Mouse (Mus musculus): Measurements from ENCODE around the gene Reg1. TPM values are rescaled to one million over a fixed set of nuclear protein-coding genes. Genes with fewer than 3 reads are reported as not detected.

Reg1 gene
- polyA plus RNA-seq, 1 experiment, result not detected

DNA sequence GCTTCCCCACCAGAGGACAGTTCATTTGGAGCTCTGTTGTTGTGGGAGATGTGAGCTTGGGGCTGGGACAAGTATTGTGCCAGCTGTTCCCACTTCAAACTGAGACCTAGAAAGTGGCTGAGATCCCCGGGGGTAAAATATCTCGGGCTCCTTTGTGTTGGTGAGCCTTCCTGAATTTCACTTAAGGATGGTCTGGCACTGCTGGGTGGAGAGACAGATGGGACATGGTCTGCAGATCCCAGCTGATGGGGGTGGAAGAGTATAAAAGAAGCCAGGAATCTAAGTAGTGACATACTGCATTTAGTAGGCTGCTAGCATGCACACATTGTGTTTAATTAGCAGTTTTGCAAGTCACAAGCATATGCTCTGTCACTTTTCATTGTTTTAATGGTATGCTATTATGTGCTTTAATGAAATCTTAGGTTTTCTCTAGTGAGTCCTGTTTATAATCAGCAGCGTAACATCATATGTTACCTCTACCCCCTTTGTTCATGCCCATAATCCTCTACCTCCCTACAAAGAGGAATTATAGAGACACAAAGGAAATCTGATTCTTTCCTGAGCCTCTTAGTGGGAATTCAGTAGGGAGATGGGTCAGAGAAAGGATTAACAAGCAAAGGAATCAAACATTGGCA, 37.8 kb downstream of the Reg1 start:
- Histone ChIP-seq H3K4me3 (no peak overlapping the region), H3K27me3 (ENCODE audit: control insufficient read depth, insufficient read depth, insufficient read length) (no peaks in the 10 kb centered on the region), H3K79me2 (ENCODE audit: control insufficient read depth, insufficient read depth) (no peaks in the 10 kb centered on the region), H3ac (ENCODE audit: control insufficient read depth, insufficient read length) (no peak overlapping the region), H3K36me3 (ENCODE audit: control insufficient read depth, insufficient read depth) (no peaks in the 10 kb centered on the region), H3K4me2 (ENCODE audit: low read depth) (no peak overlapping the region)
- TF ChIP-seq MAX (IDR thresholded peaks at IDR 0.05; ENCODE audit: low read depth), result no peak
- TF ChIP-seq SRF (IDR thresholded peaks at IDR 0.05; ENCODE audit: control insufficient read depth, insufficient read length, low read depth), result no peak
- no peak for TF ChIP-seq CEBPB (IDR thresholded peaks at IDR 0.05; ENCODE audit: insufficient read depth, poor library complexity, severe bottlenecking)
- TF ChIP-seq REST (IDR thresholded peaks at IDR 0.05; ENCODE audit: insufficient read depth, insufficient read length), result no peak
- no peak for TF ChIP-seq POLR2A (IDR thresholded peaks at IDR 0.05; ENCODE audit: insufficient read length, low read depth)

DNA sequence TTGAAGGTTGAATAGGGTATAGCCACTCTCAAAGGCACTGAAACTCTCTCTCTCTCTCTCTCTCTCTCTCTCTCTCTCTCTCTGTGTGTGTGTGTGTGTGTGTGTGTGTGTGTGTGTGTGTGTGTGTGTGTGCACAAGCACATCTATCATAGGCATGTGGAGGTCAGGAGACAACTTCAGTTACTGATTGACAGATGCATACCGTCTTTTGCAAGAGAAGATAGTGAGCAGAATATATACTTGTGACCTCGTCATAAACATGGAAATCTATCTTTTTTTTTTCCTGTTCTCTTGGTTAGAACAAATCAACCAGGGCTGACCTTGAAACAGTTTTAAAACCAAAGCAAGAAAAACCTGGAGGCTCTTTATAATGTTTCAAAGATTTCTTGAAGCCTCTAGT, 39.8 kb downstream of the Reg1 start:
- no peaks in the 10 kb centered on the region for H3K36me3 ChIP-seq (ENCODE audit: control insufficient read depth, insufficient read depth)
- no peak overlapping the region for H3ac ChIP-seq (ENCODE audit: control insufficient read depth, insufficient read length)
- no peak overlapping the region for H3K4me2 ChIP-seq (ENCODE audit: low read depth)
- H3K79me2 ChIP-seq (ENCODE audit: control insufficient read depth, insufficient read depth), result no peaks in the 10 kb centered on the region
- TF ChIP-seq MYOG (IDR thresholded peaks at IDR 0.05; ENCODE audit: control insufficient read depth in 1 of 3, insufficient read depth in 1 of 3, insufficient read length in 2 of 3, low read depth in 2 of 3) (no peak), E2F4 (IDR thresholded peaks at IDR 0.05; ENCODE audit: insufficient read depth) (no peak), REST (IDR thresholded peaks at IDR 0.05; ENCODE audit: insufficient read depth, insufficient read length) (no peak), CEBPB (IDR thresholded peaks at IDR 0.05; ENCODE audit: insufficient read depth, poor library complexity, severe bottlenecking) (no peak), MYOD1 (IDR thresholded peaks at IDR 0.05; ENCODE audit: control insufficient read depth in 1 of 3, insufficient read length in 2 of 3, low read depth in 2 of 3) (no peak), SRF (IDR thresholded peaks at IDR 0.05; ENCODE audit: control insufficient read depth, insufficient read length, low read depth) (no peak), POLR2A (IDR thresholded peaks at IDR 0.05; ENCODE audit: insufficient read length, low read depth) (no peak), USF1 (IDR thresholded peaks at IDR 0.05; ENCODE audit: low read depth) (no peak), TCF12 (IDR thresholded peaks at IDR 0.05; ENCODE audit: insufficient read depth, poor library complexity, severe bottlenecking) (no peak), TCF3 (IDR thresholded peaks at IDR 0.05; ENCODE audit: insufficient read length, low read depth) (no peak)
- no peak overlapping the region for H3K4me3 ChIP-seq
- H3K27me3 ChIP-seq (ENCODE audit: control insufficient read depth, insufficient read depth, insufficient read length), result no peaks in the 10 kb centered on the region

DNA sequence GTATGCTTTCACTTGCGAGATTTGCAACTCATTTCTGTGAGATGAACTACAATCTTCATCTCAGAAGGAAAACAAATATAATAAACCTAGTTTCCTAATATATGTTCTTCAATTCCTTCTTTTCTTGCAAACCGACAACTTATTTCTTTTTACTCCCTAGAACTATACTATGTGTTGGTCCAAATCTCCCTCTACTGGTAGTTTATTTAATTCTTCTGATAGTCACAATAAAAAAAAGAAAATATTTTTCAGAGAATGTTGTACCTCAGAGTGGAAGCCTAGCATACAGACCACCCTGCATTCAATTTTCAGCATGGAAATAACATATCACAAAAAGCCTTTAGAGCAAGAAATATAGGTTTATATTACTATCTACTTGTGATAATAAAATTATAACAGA, 40.8 kb downstream of the Reg1 start:
- Histone ChIP-seq H3K4me2 (ENCODE audit: low read depth) (no peak overlapping the region), H3K27me3 (ENCODE audit: control insufficient read depth, insufficient read depth, insufficient read length) (no peaks in the 10 kb centered on the region), H3K4me3 (no peak overlapping the region), H3ac (ENCODE audit: control insufficient read depth, insufficient read length) (no peak overlapping the region), H3K79me2 (ENCODE audit: control insufficient read depth, insufficient read depth) (no peaks in the 10 kb centered on the region), H3K36me3 (ENCODE audit: control insufficient read depth, insufficient read depth) (no peaks in the 10 kb centered on the region)
- TF ChIP-seq CEBPB (IDR thresholded peaks at IDR 0.05; ENCODE audit: insufficient read depth, poor library complexity, severe bottlenecking) (no peak), USF1 (IDR thresholded peaks at IDR 0.05; ENCODE audit: low read depth) (no peak), SRF (IDR thresholded peaks at IDR 0.05; ENCODE audit: control insufficient read depth, insufficient read length, low read depth) (no peak), MYOD1 (IDR thresholded peaks at IDR 0.05; ENCODE audit: control insufficient read depth in 1 of 3, insufficient read length in 2 of 3, low read depth in 2 of 3) (no peak), REST (IDR thresholded peaks at IDR 0.05; ENCODE audit: insufficient read depth, insufficient read length) (no peak), POLR2AphosphoS2 (IDR thresholded peaks at IDR 0.05; ENCODE audit: insufficient read length, low read depth) (no peak), E2F4 (IDR thresholded peaks at IDR 0.05; ENCODE audit: insufficient read depth) (no peak), TCF12 (IDR thresholded peaks at IDR 0.05; ENCODE audit: insufficient read depth, poor library complexity, severe bottlenecking) (no peak), TCF3 (IDR thresholded peaks at IDR 0.05; ENCODE audit: insufficient read length, low read depth) (no peak), MAX (IDR thresholded peaks at IDR 0.05; ENCODE audit: low read depth) (no peak), MYOG (IDR thresholded peaks at IDR 0.05; ENCODE audit: control insufficient read depth in 1 of 3, insufficient read depth in 1 of 3, insufficient read length in 2 of 3, low read depth in 2 of 3) (no peak), POLR2A (IDR thresholded peaks at IDR 0.05; ENCODE audit: insufficient read length, low read depth) (no peak)

DNA sequence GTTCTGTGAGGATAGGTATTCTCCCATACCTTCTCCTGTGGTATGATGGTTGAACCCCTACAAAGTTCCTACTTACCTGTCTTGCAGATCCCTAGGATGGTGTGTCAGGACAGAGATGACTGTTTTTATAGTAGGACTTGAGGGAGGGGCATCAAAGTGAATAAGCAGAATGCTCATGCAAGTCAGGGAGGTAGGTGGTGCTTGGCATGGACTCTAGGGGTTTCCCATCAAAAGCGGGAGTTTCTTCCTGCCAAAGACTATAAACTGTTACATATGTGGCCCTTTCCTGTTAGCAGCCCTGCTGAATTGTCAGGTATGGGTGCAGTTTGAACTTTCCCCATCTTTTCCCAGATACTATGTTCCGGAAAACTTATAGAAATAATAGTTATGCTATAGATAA, 46.3 kb downstream of the Reg1 start, which contains the start of gene Reg3g:
TSS of gene Reg3g (minus strand) at position 101 of the 400 bp plus-strand sequence.
- Histone ChIP-seq H3K36me3 (ENCODE audit: control insufficient read depth, insufficient read depth) (no peaks in the 10 kb centered on the region), H3K4me3 (no peak within 1 kb of the TSS), H3K4me2 (ENCODE audit: low read depth) (no peak within 1 kb of the TSS), H3K79me2 (ENCODE audit: control insufficient read depth, insufficient read depth) (no peaks in the 10 kb centered on the region), H3K27me3 (ENCODE audit: control insufficient read depth, insufficient read depth, insufficient read length) (no peaks in the 10 kb centered on the region), H3ac (ENCODE audit: control insufficient read depth, insufficient read length) (no peak within 1 kb of the TSS)
- TF ChIP-seq CEBPB (IDR thresholded peaks at IDR 0.05; ENCODE audit: insufficient read depth, poor library complexity, severe bottlenecking) (no peak), TCF12 (IDR thresholded peaks at IDR 0.05; ENCODE audit: insufficient read depth, poor library complexity, severe bottlenecking) (no peak), TCF3 (IDR thresholded peaks at IDR 0.05; ENCODE audit: insufficient read length, low read depth) (no peak), MYOG (IDR thresholded peaks at IDR 0.05; ENCODE audit: control insufficient read depth in 1 of 3, insufficient read depth in 1 of 3, insufficient read length in 2 of 3, low read depth in 2 of 3) (no peak), USF1 (IDR thresholded peaks at IDR 0.05; ENCODE audit: low read depth) (no peak), MAX (IDR thresholded peaks at IDR 0.05; ENCODE audit: low read depth) (no peak), REST (IDR thresholded peaks at IDR 0.05; ENCODE audit: insufficient read depth, insufficient read length) (no peak), SRF (IDR thresholded peaks at IDR 0.05; ENCODE audit: control insufficient read depth, insufficient read length, low read depth) (no peak), POLR2A (IDR thresholded peaks at IDR 0.05; ENCODE audit: insufficient read length, low read depth) (no peak), MYOD1 (IDR thresholded peaks at IDR 0.05; ENCODE audit: control insufficient read depth in 1 of 3, insufficient read length in 2 of 3, low read depth in 2 of 3) (no peak), POLR2AphosphoS2 (IDR thresholded peaks at IDR 0.05; ENCODE audit: insufficient read length, low read depth) (no peak), E2F4 (IDR thresholded peaks at IDR 0.05; ENCODE audit: insufficient read depth) (no peak)

Measured in myocyte (in vitro differentiated cells).